Mouse (Mus musculus): ENCODE measurements around the gene Myg1.

DNA sequence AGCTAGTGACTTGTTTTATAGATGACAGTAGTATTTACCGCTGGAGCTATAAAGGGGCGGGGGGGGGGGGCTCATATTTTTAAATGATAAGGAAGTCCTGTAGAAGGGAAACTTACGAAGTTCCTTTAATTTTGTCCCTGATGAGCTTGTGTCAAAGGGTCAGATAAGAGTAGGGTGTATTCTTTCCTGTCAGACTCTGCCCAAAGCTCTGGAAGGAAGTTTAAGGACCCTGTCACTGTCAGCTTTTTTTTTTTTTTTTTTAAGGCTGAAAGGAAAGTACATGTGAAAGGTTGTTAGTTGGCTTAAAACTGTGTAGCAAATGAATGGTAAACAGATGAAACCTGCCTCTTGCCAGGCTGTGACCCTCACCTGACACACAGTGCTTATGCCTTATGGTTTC, 47.9 kb upstream of the Myg1 start:
- TF ChIP-seq CTCF (conservative IDR thresholded peaks at IDR 0.05 in 1 of 2, IDR thresholded peaks at IDR 0.05 in 1 of 2; ENCODE audit: low read depth in 2 of 2, low read length in 2 of 2): no peak
- no peak for TF ChIP-seq POLR2A (IDR thresholded peaks at IDR 0.05; ENCODE audit: low read depth, low read length)
- no peak for TF ChIP-seq NELFE (IDR thresholded peaks at IDR 0.05; ENCODE audit: low read depth, low read length)
- TF ChIP-seq NRF1 (IDR thresholded peaks at IDR 0.05; ENCODE audit: low read depth, low read length): no peak
- no peak for TF ChIP-seq JUN (IDR thresholded peaks at IDR 0.05; ENCODE audit: insufficient read depth, low read depth, low read length)
- no peak for TF ChIP-seq IRF4 (IDR thresholded peaks at IDR 0.05; ENCODE audit: low read depth, low read length)
